Mouse (Mus musculus): ENCODE data around the gene Elf2. TPM values are rescaled to one million over a fixed set of nuclear protein-coding genes. Genes with fewer than 3 reads are reported as not detected.

The Elf2 gene
- polyA plus RNA-seq, 1 experiment, result 18.2 TPM

DNA sequence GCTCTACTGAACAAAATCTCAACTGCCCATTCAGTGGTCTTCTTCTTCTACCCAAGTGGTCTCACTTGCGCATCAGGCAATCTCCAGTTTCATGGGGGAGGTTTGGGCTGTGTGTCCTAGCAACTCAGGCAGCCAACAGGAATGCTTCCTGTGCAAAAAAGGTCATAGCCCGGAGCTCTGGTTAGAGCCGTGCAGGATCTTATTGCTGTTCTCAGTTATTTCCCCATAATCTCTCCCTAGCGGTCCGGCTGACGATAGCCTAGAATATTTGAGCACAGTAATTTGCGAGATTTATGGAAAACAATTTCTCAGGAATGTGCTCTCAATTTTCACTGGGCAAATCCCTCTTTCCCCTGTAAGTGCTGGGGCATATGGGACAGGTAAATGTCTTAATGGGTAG lies 133.9 kb downstream of the Elf2 start:
- Histone ChIP-seq H3ac (ENCODE audit: control insufficient read depth, insufficient read length) (no peak overlapping the region), H3K79me2 (ENCODE audit: control insufficient read depth, insufficient read depth) (no peaks in the 10 kb centered on the region), H3K4me3 (no peak overlapping the region), H3K36me3 (ENCODE audit: control insufficient read depth, insufficient read depth) (no peaks in the 10 kb centered on the region), H3K27me3 (ENCODE audit: control insufficient read depth, insufficient read depth, insufficient read length) (no peaks in the 10 kb centered on the region), H3K4me2 (ENCODE audit: low read depth) (no peak overlapping the region)
- TF ChIP-seq REST (IDR thresholded peaks at IDR 0.05; ENCODE audit: insufficient read depth, insufficient read length) (no peak), MYOD1 (IDR thresholded peaks at IDR 0.05; ENCODE audit: control insufficient read depth in 1 of 3, insufficient read length in 2 of 3, low read depth in 2 of 3) (no peak), E2F4 (IDR thresholded peaks at IDR 0.05; ENCODE audit: insufficient read depth) (no peak), POLR2AphosphoS2 (IDR thresholded peaks at IDR 0.05; ENCODE audit: insufficient read length, low read depth) (no peak), TCF12 (IDR thresholded peaks at IDR 0.05; ENCODE audit: insufficient read depth, poor library complexity, severe bottlenecking) (no peak), USF1 (IDR thresholded peaks at IDR 0.05; ENCODE audit: low read depth) (no peak), MYOG (IDR thresholded peaks at IDR 0.05; ENCODE audit: control insufficient read depth in 1 of 3, insufficient read depth in 1 of 3, insufficient read length in 2 of 3, low read depth in 2 of 3) (no peak), MAX (IDR thresholded peaks at IDR 0.05; ENCODE audit: low read depth) (no peak), CEBPB (IDR thresholded peaks at IDR 0.05; ENCODE audit: insufficient read depth, poor library complexity, severe bottlenecking) (no peak), SRF (IDR thresholded peaks at IDR 0.05; ENCODE audit: control insufficient read depth, insufficient read length, low read depth) (no peak), POLR2A (IDR thresholded peaks at IDR 0.05; ENCODE audit: insufficient read length, low read depth) (no peak), TCF3 (IDR thresholded peaks at IDR 0.05; ENCODE audit: insufficient read length, low read depth) (no peak)

DNA sequence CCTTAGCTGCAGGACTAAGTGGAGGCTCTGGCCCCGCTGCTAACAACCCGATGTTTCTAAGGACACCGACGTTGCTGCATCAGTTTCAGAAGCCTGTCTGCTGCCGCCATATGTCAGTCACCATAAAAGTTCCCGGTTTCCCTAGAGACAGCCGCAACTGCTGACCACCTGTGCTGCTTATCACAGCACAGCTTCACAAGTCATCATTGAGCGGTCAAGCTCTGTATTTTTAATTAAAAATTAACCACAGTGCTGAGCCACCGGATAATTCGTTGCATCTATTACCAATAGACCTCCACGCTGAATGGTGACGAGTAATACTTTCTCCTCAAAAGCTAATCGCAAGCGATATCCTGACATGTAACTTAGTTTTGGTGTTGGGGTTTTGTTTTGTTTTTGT lies 135.6 kb downstream of the Elf2 start:
- no peak overlapping the region for H3ac ChIP-seq (ENCODE audit: control insufficient read depth, insufficient read length)
- H3K27me3 ChIP-seq (ENCODE audit: control insufficient read depth, insufficient read depth, insufficient read length), result no peaks in the 10 kb centered on the region
- no peak overlapping the region for H3K4me2 ChIP-seq (ENCODE audit: low read depth)
- no peak overlapping the region for H3K4me3 ChIP-seq
- no peaks in the 10 kb centered on the region for H3K79me2 ChIP-seq (ENCODE audit: control insufficient read depth, insufficient read depth)
- no peak for TF ChIP-seq USF1 (IDR thresholded peaks at IDR 0.05; ENCODE audit: low read depth)
- TF ChIP-seq TCF3 (IDR thresholded peaks at IDR 0.05; ENCODE audit: insufficient read length, low read depth), result no peak
- no peak for TF ChIP-seq TCF12 (IDR thresholded peaks at IDR 0.05; ENCODE audit: insufficient read depth, poor library complexity, severe bottlenecking)
- TF ChIP-seq MYOG (IDR thresholded peaks at IDR 0.05; ENCODE audit: control insufficient read depth in 1 of 3, insufficient read depth in 1 of 3, insufficient read length in 2 of 3, low read depth in 2 of 3), result no peak
- TF ChIP-seq E2F4 (IDR thresholded peaks at IDR 0.05; ENCODE audit: insufficient read depth), result no peak
- TF ChIP-seq CEBPB (IDR thresholded peaks at IDR 0.05; ENCODE audit: insufficient read depth, poor library complexity, severe bottlenecking), result no peak
- TF ChIP-seq POLR2AphosphoS2 (IDR thresholded peaks at IDR 0.05; ENCODE audit: insufficient read length, low read depth), result no peak
- TF ChIP-seq MYOD1 (IDR thresholded peaks at IDR 0.05; ENCODE audit: control insufficient read depth in 1 of 3, insufficient read length in 2 of 3, low read depth in 2 of 3), result no peak
- no peak for TF ChIP-seq MAX (IDR thresholded peaks at IDR 0.05; ENCODE audit: low read depth)
- no peak for TF ChIP-seq REST (IDR thresholded peaks at IDR 0.05; ENCODE audit: insufficient read depth, insufficient read length)
- no peak for TF ChIP-seq SRF (IDR thresholded peaks at IDR 0.05; ENCODE audit: control insufficient read depth, insufficient read length, low read depth)
- TF ChIP-seq POLR2A (IDR thresholded peaks at IDR 0.05; ENCODE audit: insufficient read length, low read depth), result no peak
- no peaks in the 10 kb centered on the region for H3K36me3 ChIP-seq (ENCODE audit: control insufficient read depth, insufficient read depth)

DNA sequence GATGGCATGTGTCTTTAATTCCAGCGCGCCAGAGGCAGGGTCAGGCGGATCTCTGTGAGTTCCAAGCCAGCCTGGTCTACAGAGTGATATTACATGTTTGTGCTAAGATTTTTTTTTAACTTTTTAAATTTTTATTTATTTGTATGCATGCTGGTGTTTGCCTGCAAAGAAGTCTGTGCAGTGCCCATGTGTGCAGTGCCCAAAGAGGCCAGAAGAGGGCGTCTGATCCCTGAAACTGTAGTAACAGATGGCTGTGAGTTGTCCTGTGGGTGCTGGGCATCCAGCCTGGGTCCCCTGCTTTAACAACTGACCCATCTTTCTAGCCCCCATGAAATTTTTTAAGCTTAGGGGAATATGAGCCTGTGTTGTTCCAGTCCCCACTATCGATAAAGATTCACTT lies 136.0 kb downstream of the Elf2 start:
- TF ChIP-seq MYOG (IDR thresholded peaks at IDR 0.05; ENCODE audit: control insufficient read depth in 1 of 3, insufficient read depth in 1 of 3, insufficient read length in 2 of 3, low read depth in 2 of 3) (no peak), SRF (IDR thresholded peaks at IDR 0.05; ENCODE audit: control insufficient read depth, insufficient read length, low read depth) (no peak), E2F4 (IDR thresholded peaks at IDR 0.05; ENCODE audit: insufficient read depth) (no peak), MAX (IDR thresholded peaks at IDR 0.05; ENCODE audit: low read depth) (no peak), CEBPB (IDR thresholded peaks at IDR 0.05; ENCODE audit: insufficient read depth, poor library complexity, severe bottlenecking) (no peak), POLR2A (IDR thresholded peaks at IDR 0.05; ENCODE audit: insufficient read length, low read depth) (no peak), TCF12 (IDR thresholded peaks at IDR 0.05; ENCODE audit: insufficient read depth, poor library complexity, severe bottlenecking) (no peak), MYOD1 (IDR thresholded peaks at IDR 0.05; ENCODE audit: control insufficient read depth in 1 of 3, insufficient read length in 2 of 3, low read depth in 2 of 3) (no peak), REST (IDR thresholded peaks at IDR 0.05; ENCODE audit: insufficient read depth, insufficient read length) (no peak), POLR2AphosphoS2 (IDR thresholded peaks at IDR 0.05; ENCODE audit: insufficient read length, low read depth) (no peak), USF1 (IDR thresholded peaks at IDR 0.05; ENCODE audit: low read depth) (no peak), TCF3 (IDR thresholded peaks at IDR 0.05; ENCODE audit: insufficient read length, low read depth) (no peak)
- Histone ChIP-seq H3K27me3 (ENCODE audit: control insufficient read depth, insufficient read depth, insufficient read length) (no peaks in the 10 kb centered on the region), H3K36me3 (ENCODE audit: control insufficient read depth, insufficient read depth) (no peaks in the 10 kb centered on the region), H3K79me2 (ENCODE audit: control insufficient read depth, insufficient read depth) (no peaks in the 10 kb centered on the region), H3ac (ENCODE audit: control insufficient read depth, insufficient read length) (no peak overlapping the region), H3K4me3 (no peak overlapping the region), H3K4me2 (ENCODE audit: low read depth) (no peak overlapping the region)

DNA sequence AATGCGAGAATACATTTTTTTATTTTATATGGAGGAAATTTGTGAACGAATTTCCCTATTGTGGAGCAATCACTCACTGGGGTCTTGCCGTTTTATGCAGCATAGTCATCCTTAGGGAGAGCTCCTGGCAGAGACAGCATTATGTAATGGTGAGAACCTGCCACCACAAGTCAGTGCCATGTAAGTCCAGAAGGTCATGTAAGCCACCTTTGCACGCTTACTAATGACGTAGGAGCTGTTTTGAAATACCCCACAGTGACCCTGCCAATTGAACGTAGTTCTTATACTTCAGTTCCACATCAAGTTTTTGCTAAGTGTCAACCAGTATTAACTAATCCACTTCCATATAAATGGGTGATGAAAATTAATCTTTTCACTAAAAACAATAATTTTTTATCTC lies 136.6 kb downstream of the Elf2 start:
- Histone ChIP-seq H3K79me2 (ENCODE audit: control insufficient read depth, insufficient read depth) (no peaks in the 10 kb centered on the region), H3ac (ENCODE audit: control insufficient read depth, insufficient read length) (no peak overlapping the region), H3K36me3 (ENCODE audit: control insufficient read depth, insufficient read depth) (no peaks in the 10 kb centered on the region), H3K4me2 (ENCODE audit: low read depth) (no peak overlapping the region), H3K27me3 (ENCODE audit: control insufficient read depth, insufficient read depth, insufficient read length) (no peaks in the 10 kb centered on the region), H3K4me3 (no peak overlapping the region)
- TF ChIP-seq MYOD1 (IDR thresholded peaks at IDR 0.05; ENCODE audit: control insufficient read depth in 1 of 3, insufficient read length in 2 of 3, low read depth in 2 of 3) (no peak), SRF (IDR thresholded peaks at IDR 0.05; ENCODE audit: control insufficient read depth, insufficient read length, low read depth) (no peak), TCF3 (IDR thresholded peaks at IDR 0.05; ENCODE audit: insufficient read length, low read depth) (no peak)

Other genes with a start within 250 kb of the Elf2 start
- gene Noct, start 116.2 kb downstream of the Elf2 start, polyA plus RNA-seq (2012; fragmentation: generic; extraction: Trizol), result 7.2 TPM
- gene Mgarp, start 56.1 kb upstream of the Elf2 start, polyA plus RNA-seq (2012; fragmentation: generic; extraction: Trizol), result 0.88 TPM
- 584 TPM for gene Ndufc1, start 68.3 kb upstream of the Elf2 start, polyA plus RNA-seq (2012; fragmentation: generic; extraction: Trizol)
- gene Naa15, start 74.5 kb upstream of the Elf2 start, polyA plus RNA-seq (2012; fragmentation: generic; extraction: Trizol), result 8.4 TPM
- 8.0 TPM for gene Rab33b, start 143.3 kb upstream of the Elf2 start, polyA plus RNA-seq (2012; fragmentation: generic; extraction: Trizol)
- 11.8 TPM for gene Setd7, start 220.2 kb upstream of the Elf2 start, polyA plus RNA-seq (2012; fragmentation: generic; extraction: Trizol)